Mouse (Mus musculus): ENCODE measurements around the gene Rfc3. TPM values are rescaled to one million over a fixed set of nuclear protein-coding genes. Genes with fewer than 3 reads are reported as not detected.

The Rfc3 gene
- polyA plus RNA-seq (2021; fragmentation: Nextera tagmentation) = 9.5 and 12.4 TPM in 2 replicates
- long read RNA-seq, experiment 1, transcript Rfc3-201 (9 exons, 1,317 nt) = major isoform, 17 of 20 reads
- long read RNA-seq, experiment 1, partial matches to known transcripts = 1 of 20 reads
- long read RNA-seq, experiment 1, other reads (novel, unspliced or antisense) = 2 of 20 reads
- long read RNA-seq, experiment 2, transcript Rfc3-201 (9 exons, 1,317 nt) = major isoform, 10 of 16 reads
- long read RNA-seq, experiment 2, partial matches to known transcripts = 1 of 16 reads
- long read RNA-seq, experiment 2, other reads (novel, unspliced or antisense) = 1 of 16 reads

GRCm38 (mm10) chr5:151650700-151651410 is at the start of gene Rfc3:
Gene Rfc3, minus strand, starts transcription at chr5:151651242.

DNA sequence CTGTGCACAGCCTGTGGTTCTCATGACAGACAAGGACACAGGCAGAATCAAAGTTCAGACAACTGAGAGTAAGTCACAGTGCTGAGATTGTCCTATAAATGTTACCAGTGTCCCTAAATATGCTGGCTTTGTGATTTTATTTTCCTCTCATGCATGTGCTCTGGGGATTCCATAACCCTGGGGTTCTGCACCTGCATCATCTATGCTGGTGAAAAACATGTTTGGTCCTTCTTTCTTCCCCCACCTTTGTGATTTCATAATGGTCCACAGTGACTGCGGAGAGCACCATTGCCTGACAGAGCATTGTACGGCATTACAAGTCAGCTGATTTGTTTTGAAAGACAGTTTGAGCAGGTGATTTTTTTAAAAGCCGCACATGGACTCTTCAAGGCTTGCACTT is 45.1 kb downstream of the Rfc3 start, which contains the start of gene Vmn2r18:
TSS of gene Vmn2r18 (minus strand) at position 101 of the 400 bp plus-strand sequence.

Other genes starting within 250 kb of the Rfc3 start
- not detected in 2 replicates for gene Gm42906, start 223.1 kb downstream of the Rfc3 start, polyA plus RNA-seq (2021; fragmentation: Nextera tagmentation)
- gene Vmn2r18, start 45.2 kb downstream of the Rfc3 start, polyA plus RNA-seq (2021; fragmentation: Nextera tagmentation) = not detected in 2 replicates

All from left cerebral cortex, adult 6 months (tissue).